Mouse (Mus musculus) thymus, postnatal 25 days (tissue): ENCODE measurements around the gene Igfbp3.
"Not testable (repeated sequence)": the region's sequence is repeated elsewhere in the genome, so short reads cannot be mapped to it uniquely, and the experiment has no call there.

Experiments
- DNase-seq: peaks from one replicate; pipeline ENCODE4 v3.0.0; 2022

Gene Igfbp3

GRCm38 (mm10) chr11:7213501-7214341 lies at the start of gene Igfbp3:
Gene Igfbp3, minus strand, starts transcription at chr11:7213923.
- no peak for DNase-seq

- no peak for DNase-seq
These were observed 37.1 kb upstream of the Igfbp3 start for GRCm38 (mm10) chr11:7250870-7251269.

- DNase-seq = no peak
These were observed 36.7 kb upstream of the Igfbp3 start for GRCm38 (mm10) chr11:7250415-7250814.

- DNase-seq = no peak
These were observed 31.1 kb upstream of the Igfbp3 start for GRCm38 (mm10) chr11:7244782-7245181.

- DNase-seq = no peak
These were observed 25.5 kb upstream of the Igfbp3 start for GRCm38 (mm10) chr11:7239041-7239740.

GRCm38 (mm10) chr11:7238546-7238945 lies 24.8 kb upstream of the Igfbp3 start:
- DNase-seq = no peak

- no peak for DNase-seq
These were observed 24.0 kb upstream of the Igfbp3 start for GRCm38 (mm10) chr11:7237712-7238111.

GRCm38 (mm10) chr11:7236751-7237150 lies 23.0 kb upstream of the Igfbp3 start:
- DNase-seq = no peak

GRCm38 (mm10) chr11:7234981-7235609 lies 21.4 kb upstream of the Igfbp3 start:
- DNase-seq = no peak

- no peak for DNase-seq
These were observed 20.7 kb upstream of the Igfbp3 start for GRCm38 (mm10) chr11:7234436-7234835.

- no peak for DNase-seq
These were observed 19.6 kb upstream of the Igfbp3 start for GRCm38 (mm10) chr11:7233333-7233732.

- DNase-seq = no peak
These were observed 18.2 kb upstream of the Igfbp3 start for GRCm38 (mm10) chr11:7231958-7232357.

GRCm38 (mm10) chr11:7230000-7230399 lies 16.3 kb upstream of the Igfbp3 start:
- DNase-seq = no peak

- no peak for DNase-seq
These were observed 14.4 kb upstream of the Igfbp3 start for GRCm38 (mm10) chr11:7228107-7228506.

GRCm38 (mm10) chr11:7226810-7227550 lies 13.3 kb upstream of the Igfbp3 start:
- no peak for DNase-seq

GRCm38 (mm10) chr11:7226200-7226599 lies 12.5 kb upstream of the Igfbp3 start:
- no peak for DNase-seq

GRCm38 (mm10) chr11:7221826-7222225 lies 8.1 kb upstream of the Igfbp3 start:
- DNase-seq = not testable (repeated sequence)

- DNase-seq = peak; percentile 22
These were observed 2.0 kb upstream of the Igfbp3 start for GRCm38 (mm10) chr11:7215703-7216102.

GRCm38 (mm10) chr11:7214761-7215160 lies 1.0 kb upstream of the Igfbp3 start:
- no peak for DNase-seq

GRCm38 (mm10) chr11:7214342-7214660 lies 578 bp upstream of the Igfbp3 start:
- no peak for DNase-seq

GRCm38 (mm10) chr11:7213161-7213500 lies 592 bp downstream of the Igfbp3 start:
- DNase-seq = no peak

GRCm38 (mm10) chr11:7212126-7212798 lies 1.5 kb downstream of the Igfbp3 start:
- no peak for DNase-seq

- no peak for DNase-seq
These were observed 2.5 kb downstream of the Igfbp3 start for GRCm38 (mm10) chr11:7211211-7211610.
